Mouse (Mus musculus) heart, adult 11 months (tissue): ENCODE data around the gene Shank1.

Experiments
- DNase-seq: peaks from one replicate; pipeline ENCODE4 v3.0.0; 2022

The Shank1 gene

GRCm38 (mm10) chr7:44304775-44305641 lies 5.0 kb upstream of the Shank1 start:
- peak; percentile 100 for DNase-seq

DNA sequence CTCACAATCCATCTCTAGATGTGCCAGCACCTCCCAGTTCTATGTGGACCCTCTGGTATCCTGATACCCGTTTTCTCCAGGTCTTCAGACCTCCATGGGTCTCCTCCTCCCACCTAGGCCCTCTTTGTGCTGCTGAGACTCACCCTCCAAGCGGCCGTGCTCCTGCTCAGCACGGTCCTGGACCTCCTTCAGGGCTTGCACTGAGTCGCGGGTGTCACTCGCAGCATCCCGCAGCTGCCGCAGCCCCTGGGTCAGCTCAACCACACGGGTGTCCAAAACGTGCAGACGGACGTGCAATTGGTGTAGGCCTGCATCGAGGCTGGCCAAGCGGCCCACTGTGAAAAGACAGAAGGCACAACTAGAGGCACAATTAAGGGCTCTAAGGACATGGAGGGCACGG lies 4.4 kb upstream of the Shank1 start:
- DNase-seq = no peak

GRCm38 (mm10) chr7:44306516-44307240 lies 3.4 kb upstream of the Shank1 start, which contains the start of gene Clec11a:
TSS of gene Clec11a (minus strand) at chr7:44306902.
- no peak for DNase-seq

DNA sequence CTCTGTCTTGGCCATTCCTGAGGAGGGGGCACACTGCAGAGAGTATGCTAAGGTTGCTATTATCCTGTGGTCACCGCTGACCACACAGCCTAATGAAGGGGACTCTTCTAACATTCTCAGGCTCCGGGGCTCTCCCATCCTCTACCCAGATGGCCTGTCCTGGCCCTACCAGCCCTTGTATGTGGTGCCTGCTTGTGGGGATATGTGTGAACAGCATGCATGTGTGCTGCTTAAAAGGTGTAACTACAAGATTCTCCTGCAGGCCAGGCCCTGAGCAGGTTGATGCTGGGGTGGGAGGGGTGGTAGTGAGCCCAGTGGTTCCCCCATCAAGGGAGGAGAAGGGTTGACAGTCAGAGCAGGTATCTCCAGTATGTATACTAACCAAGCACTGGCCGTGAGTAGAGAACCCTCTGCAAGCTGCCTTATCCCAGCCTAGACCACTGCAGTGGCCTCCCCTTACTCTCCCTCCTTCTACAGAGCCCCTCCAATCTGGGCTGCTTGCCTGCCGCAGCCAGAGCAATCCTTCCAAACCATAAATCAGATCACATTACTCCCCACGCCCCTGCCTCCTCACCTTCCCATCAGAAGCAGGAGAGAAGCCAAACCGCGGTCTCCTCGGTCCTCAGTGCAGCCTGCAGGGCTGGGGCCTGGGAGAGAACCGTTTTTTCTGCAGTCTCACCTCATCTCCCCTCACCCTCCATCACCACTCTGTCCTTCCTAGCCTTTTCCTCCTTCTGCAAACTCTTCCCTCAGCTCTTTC lies 2.6 kb upstream of the Shank1 start:
- no peak for DNase-seq

DNA sequence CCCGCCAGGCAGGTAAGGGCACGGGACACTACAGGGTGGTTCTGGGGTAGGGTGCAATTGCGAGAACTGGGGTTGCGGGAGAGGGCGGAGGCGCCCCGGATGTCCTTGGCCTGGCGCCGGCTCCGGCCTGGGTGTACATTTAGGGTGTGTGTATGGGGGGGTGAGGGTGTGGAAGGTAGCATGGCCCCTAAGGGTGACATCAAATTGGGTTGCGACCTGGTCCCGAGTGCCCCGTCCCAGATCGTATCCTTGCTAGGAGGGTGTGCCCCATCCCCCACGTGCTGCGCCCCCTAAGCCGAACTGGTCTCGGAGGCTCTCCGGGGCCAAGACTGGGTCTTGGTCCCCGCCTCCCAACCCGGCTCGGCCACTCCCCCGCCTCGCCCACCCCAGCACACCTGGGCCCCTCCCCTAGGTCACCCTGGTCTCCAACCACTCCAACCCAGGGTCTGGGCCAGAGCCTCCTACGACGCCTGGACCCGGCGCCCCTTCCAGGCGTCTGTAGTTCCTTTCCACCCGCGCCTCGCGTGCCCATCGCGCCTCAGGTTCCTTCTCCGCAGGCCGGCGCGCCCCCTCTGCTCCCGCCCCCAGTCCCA lies 328 bp downstream of the Shank1 start:
- DNase-seq = no peak

DNA sequence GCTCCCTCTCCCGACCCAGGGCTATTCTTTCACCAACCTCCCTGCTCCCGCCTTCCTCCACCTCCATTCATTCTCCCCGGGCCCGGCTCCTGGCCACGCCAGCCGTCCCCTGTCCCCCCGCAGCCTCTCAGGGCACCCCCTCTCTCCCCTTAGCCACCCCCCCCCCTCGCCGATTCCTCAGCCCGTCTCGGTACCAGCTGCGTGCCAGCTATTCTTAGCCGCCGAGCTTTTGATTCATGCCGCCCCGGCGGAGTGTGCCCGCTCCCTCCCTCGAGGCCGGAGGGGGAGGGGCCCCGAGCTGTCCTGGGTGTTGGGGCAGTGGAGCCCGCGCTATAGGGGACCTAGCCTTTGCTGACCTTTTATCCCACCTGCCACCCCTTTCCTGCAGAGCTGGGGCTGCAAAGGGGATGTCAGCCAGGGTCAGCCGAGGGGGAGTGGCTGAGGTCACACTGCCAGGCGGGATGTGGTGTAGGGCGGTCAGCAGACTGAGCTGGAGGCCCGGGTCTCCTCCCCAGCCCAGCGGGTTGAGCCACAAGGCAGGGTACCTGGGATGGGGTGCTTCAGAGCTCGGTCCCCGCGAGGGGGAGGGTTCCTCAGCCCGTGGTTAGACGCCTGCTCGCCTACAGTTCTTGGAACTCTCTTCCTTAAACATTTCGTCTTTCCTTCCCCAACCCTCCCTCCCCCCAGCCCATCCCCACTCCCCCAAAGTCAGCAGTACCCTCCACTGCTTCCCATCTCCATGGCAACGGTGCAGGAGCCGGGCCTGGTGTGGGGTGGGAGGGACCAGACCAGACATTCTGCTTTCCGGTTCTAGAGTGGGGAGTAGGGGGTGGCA lies 1.0 kb downstream of the Shank1 start:
- DNase-seq = peak; percentile 94

GRCm38 (mm10) chr7:44311713-44312304 lies 1.8 kb downstream of the Shank1 start:
- DNase-seq = peak; percentile 91

DNA sequence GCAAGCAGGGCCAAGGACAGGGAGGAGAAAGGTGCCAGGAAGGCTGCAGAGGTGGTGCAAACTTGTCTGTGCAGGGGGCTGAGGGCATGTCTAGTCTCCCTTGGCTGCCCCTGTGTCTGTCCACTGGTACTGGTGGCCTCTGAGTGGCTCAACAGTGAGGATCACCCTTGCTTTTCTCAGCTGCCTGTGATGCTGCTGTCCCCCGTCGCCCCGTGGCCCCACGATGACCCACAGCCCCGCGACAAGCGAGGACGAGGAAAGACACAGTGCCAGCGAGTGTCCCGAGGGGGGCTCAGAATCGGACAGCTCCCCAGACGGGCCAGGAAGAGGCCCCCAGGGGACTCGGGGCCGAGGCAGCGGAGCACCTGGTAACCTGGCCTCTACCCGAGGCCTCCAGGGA lies 2.4 kb downstream of the Shank1 start:
- peak; percentile 84 for DNase-seq

DNA sequence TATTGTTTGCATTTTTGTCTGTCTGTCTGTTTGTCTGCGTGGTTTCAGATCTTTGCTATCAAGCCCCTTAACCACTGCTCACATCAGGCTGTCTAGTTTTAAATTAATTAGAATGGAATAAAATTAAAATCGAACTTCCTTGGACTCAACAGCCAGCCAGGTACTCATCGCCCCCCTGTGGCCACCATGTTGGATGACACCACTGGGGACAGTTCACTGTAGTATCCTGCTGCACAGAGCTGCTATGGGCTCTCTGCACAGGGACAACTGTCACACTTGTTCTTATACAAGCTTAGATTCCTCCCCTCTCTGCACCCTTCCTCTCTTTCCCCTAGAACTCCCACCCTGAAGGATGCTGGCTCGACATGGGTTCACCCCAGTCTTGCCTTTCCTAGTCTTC lies 7.9 kb downstream of the Shank1 start:
- no peak for DNase-seq

DNA sequence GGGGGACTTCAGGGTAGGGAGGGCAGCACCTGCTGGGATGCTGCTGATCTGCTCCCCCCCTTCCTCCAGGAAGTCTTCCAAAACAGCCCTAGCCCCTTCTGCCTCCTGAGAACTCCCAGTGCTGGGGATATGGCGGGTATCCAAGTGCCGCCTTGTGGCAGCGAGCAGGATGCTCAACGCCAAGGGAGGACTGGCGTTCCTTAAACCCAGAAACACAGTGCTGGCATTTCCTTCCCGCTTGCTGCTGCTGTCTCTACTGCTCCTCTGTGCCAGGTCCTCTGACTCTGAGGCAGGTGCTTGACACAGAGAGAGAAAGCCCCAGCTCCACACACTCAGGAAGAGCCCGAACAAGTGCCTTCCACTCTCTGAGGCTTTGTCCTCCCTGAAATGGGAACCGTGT lies 10.8 kb downstream of the Shank1 start:
- no peak for DNase-seq

- no peak for DNase-seq
Measured at GRCm38 (mm10) chr7:44322290-44322689, 12.2 kb downstream of the Shank1 start.

DNA sequence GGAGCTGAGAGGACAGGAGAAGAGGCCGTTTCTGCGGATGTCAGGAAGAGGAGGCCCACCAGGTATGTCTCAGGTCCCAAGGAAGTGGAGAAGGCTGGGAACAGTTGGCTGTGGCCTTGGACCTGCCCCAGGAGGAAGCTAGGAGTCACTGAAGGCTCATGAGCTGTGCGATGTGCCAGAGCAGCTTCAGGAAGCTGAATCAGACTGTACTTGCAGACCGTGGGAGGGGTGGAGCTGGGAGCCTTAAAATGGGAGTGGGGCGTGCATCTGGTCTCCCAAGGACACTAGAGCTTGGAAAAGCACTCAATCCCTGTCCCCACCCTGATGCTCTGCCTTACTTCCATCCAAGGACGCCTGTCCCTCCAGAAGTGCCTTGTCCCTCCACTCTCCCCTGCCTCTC lies 16.6 kb downstream of the Shank1 start:
- DNase-seq = no peak

GRCm38 (mm10) chr7:44332336-44332735 lies 22.3 kb downstream of the Shank1 start:
- DNase-seq = no peak

DNA sequence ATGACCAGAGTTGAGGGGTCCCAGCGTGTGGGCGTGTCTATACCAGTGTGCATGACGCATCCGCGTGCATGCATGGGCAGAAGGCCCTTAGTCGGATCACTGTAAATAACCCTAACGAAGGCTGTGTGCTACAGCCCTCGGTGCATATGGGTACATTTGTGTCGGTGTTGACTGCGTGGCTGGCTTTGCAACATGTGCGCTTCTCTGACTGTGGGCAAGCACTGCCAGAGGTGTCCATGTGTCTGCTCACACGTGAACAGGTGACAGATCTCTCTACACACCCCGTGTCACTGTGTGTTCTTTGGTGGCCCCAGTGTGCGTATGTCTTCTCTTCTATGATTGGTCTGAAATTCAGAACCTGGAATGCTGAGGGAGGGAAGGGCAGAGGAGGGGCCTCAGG lies 24.1 kb downstream of the Shank1 start:
- no peak for DNase-seq

- DNase-seq = no peak
Measured at GRCm38 (mm10) chr7:44335031-44335878, 25.2 kb downstream of the Shank1 start.

GRCm38 (mm10) chr7:44336046-44337021 lies 26.3 kb downstream of the Shank1 start:
- DNase-seq = no peak

GRCm38 (mm10) chr7:44337121-44337849 lies 27.2 kb downstream of the Shank1 start:
- no peak for DNase-seq

- DNase-seq = no peak
Measured at GRCm38 (mm10) chr7:44340226-44340625, 30.2 kb downstream of the Shank1 start.

- no peak for DNase-seq
Measured at GRCm38 (mm10) chr7:44341119-44341518, 31.1 kb downstream of the Shank1 start.
